Mouse (Mus musculus) G1E (cell line): Measurements from ENCODE around the gene Adgrl4.

Experiments used
- CTCF ChIP-seq: IDR thresholded peaks from 2 replicates; pipeline ENCODE4 v1.5.1; 2012; ENCODE audit warnings: low read depth, low read length, inconsistent platforms, mixed read lengths
- POLR2AphosphoS5 ChIP-seq: IDR thresholded peaks from 2 replicates; pipeline ENCODE4 v1.6.1; 2012; ENCODE audit warnings: low read depth, low read length, inconsistent platforms; ENCODE audit not compliant: insufficient replicate concordance
- TAL1 ChIP-seq: conservative IDR thresholded peaks from 2 replicates; pipeline ENCODE4 v1.6.1; 2012; ENCODE audit warnings: low read depth, low read length, inconsistent platforms, mixed read lengths

- TF ChIP-seq CTCF: no peak
- TF ChIP-seq POLR2AphosphoS5: no peak
- TF ChIP-seq TAL1: no peak
Measured at GRCm38 (mm10) chr3:151444284-151444683, 6.6 kb downstream of the Adgrl4 start.
